Mouse (Mus musculus): ENCODE data around the gene Myof.

The Myof gene

DNA sequence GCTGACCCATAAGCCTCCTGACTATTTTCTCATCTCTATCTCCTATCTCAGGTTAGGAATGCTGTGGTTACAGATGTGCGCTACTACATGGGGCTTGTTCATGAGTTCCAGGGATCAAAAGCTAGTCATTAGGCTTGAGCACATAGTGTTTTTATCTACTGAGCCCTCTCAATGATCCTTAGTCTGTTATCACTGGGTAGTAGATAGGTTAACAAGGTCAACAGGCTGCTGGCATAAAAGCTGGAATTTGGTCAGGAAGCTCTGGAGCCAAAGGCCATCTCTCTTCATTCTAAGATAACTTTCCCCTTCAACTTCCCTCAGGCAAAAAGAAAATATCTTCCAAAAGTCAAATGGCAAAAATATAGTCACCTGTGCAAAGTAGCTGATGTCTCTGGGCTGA is 183.1 kb downstream of the Myof start:
- DNase-seq: no peak

DNA sequence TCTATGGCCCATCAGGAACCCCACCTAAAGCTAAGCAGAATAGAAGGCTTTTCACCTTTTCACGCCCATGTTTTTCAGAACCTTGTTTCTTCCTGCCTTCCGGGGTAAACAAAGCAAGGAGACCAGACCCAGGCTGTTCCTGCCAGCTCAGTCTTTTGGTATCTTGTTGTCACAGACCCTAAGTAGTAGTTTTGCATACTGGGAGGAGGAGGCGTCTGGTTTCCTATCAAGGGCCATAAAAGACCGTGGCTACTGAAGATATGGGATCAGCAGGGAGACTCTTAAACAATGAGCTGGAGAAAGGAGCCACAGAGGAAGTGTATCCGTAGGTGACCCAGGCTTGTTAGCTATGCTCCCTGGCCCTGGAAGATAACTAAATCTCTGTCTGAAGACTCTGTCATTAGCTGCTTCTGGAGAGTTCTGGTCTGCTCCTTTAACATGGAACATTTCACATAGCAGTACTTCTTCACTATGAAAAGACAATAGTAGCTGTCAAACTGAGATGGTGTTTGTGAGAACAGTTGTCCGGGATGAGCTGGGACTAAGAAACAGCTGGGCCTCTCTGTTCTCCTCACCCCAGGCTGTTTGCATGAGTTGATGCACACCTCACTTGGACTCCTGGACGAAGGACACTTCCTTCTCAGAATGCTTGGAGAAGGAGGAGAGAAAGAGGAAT is 184.8 kb downstream of the Myof start:
- no peak for DNase-seq

DNA sequence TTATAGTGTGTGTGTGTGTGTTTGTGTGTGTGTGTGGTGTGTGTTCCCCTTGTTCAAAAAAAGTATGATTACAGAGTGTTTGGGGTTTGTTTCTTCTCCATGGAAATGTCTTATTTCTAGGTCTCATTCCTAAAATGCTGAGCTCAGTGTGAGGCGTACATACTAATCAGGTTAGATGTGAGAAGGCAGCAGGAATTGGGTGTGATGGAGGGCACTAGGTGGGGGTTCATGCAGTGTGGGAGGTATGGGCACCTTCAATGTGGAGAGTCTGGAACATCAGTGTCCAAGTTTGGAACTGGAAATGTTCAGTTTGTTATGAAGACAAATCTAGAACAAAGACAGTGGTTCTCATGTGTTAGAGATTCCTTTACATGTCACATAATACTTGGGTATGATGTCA is 191.3 kb downstream of the Myof start:
- DNase-seq: no peak

DNA sequence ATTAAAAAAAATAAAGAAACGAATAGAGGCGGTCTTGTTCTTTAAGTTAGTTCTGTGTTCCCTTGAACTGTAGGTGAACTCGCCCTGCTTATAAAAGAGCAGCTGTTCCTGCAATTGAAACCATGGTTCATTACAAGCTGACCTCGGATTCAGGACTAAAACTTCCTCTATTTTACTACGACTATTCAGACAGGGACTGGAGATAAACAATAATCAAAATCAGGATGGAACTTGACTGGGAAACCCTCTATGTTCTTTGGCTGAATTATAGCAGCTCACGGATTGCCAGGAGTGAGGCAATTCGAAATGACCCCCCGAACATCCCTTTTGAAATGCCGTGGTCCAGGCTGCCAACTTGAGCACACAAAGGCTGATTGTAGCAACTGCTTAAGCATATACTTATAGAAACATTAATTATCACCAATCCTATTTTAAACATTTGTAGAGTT is 191.8 kb downstream of the Myof start:
- no peak for DNase-seq
